Mouse (Mus musculus) lung, embryonic 15.5 days (tissue): Measurements from ENCODE around the gene Ptx4. TPM values are rescaled to one million over a fixed set of nuclear protein-coding genes. Genes with fewer than 3 reads are reported as not detected.

ENCODE experiments used
- ATAC-seq: fragments of 200-750 bp; cut with Nextera tagmentation; 2 replicates; pipeline ENCODE4 v1.8.0; 2017; ENCODE audit warnings: moderate number of reproducible peaks, borderline replicate concordance; ENCODE audit not compliant: low FRiP score, low TSS enrichment; ENCODE audit errors: extremely low read depth
- H3K27ac ChIP-seq: fragments of 300-500 bp; sonication (generic); 2 replicates; pipeline ENCODE4 v1.5.1; 2015; ENCODE audit warnings: moderate library complexity, mild to moderate bottlenecking, inconsistent platforms
- H3K27me3 ChIP-seq: fragments of 300-500 bp; sonication (generic); 2 replicates; pipeline ENCODE4 v1.6.1; 2015; ENCODE audit warnings: inconsistent platforms
- H3K36me3 ChIP-seq: fragments of 300-500 bp; sonication (generic); 2 replicates; pipeline ENCODE4 v1.6.1; 2015; ENCODE audit warnings: inconsistent platforms
- H3K4me1 ChIP-seq: fragments of 300-500 bp; sonication (generic); 2 replicates; pipeline ENCODE4 v1.6.1; 2015; ENCODE audit warnings: inconsistent platforms
- H3K4me2 ChIP-seq: fragments of 300-500 bp; sonication (generic); 2 replicates; pipeline ENCODE4 v1.6.1; 2015; ENCODE audit warnings: inconsistent platforms, mild to moderate bottlenecking, moderate library complexity
- H3K4me3 ChIP-seq: fragments of 300-500 bp; sonication (generic); 2 replicates; pipeline ENCODE4 v1.5.1; 2015; ENCODE audit warnings: mild to moderate bottlenecking, inconsistent platforms
- H3K9ac ChIP-seq: fragments of 300-500 bp; sonication (generic); 2 replicates; pipeline ENCODE4 v1.6.1; 2015; ENCODE audit warnings: inconsistent platforms
- H3K9me3 ChIP-seq: fragments of 300-500 bp; sonication (generic); 2 replicates; pipeline ENCODE4 v1.6.1; 2016; ENCODE audit warnings: inconsistent platforms
- WGBS: fragments of 180-500 bp; shearing (Covaris S2); methylation state at CpG from one replicate; pipeline ENCODE4 v1.1.7; 2015; 5-methylcytosine and 5-hydroxymethylcytosine counted together
- polyA plus RNA-seq: library from polyadenylated mRNA; unstranded; fragments of >200 nt; fragmentation: Nextera tagmentation; extraction: Ambion mirVana; gene quantifications from 2 replicates; pipeline ENCODE4 v1.2.1, GENCODE M21; 2015

The Ptx4 gene
- polyA plus RNA-seq, 1 experiment from 2014 or later: 0.14 TPM

GRCm38 (mm10) chr17:25090450-25090849, 30.1 kb upstream of the Ptx4 start:
- ATAC-seq: no peak
- H3K27me3 ChIP-seq: no peaks in the 10 kb centered on the region
- no peaks in the 10 kb centered on the region for H3K9me3 ChIP-seq
- no peaks in the 10 kb centered on the region for H3K4me1 ChIP-seq
- H3K4me3 ChIP-seq: no peak overlapping the region
- H3K27ac ChIP-seq: no peak overlapping the region
- 91% methylated on average over 10 of the region's 10 CpGs for WGBS
- H3K4me2 ChIP-seq: no peak overlapping the region
- H3K9ac ChIP-seq: no peak overlapping the region
- peaks cover 6% of the 10 kb centered on the region; the same call in 1 of the 2 replicates for H3K36me3 ChIP-seq

- WGBS: 83% methylated on average over 2 of the region's 2 CpGs
- H3K9me3 ChIP-seq: no peaks in the 10 kb centered on the region
- H3K27me3 ChIP-seq: no peaks in the 10 kb centered on the region
- ATAC-seq: no peak
- no peaks in the 10 kb centered on the region for H3K4me1 ChIP-seq
- no peak overlapping the region for H3K9ac ChIP-seq
- H3K4me2 ChIP-seq: no peak overlapping the region
- H3K27ac ChIP-seq: no peak overlapping the region
- peaks cover 42% of the 10 kb centered on the region for H3K36me3 ChIP-seq
- H3K4me3 ChIP-seq: no peak overlapping the region
These were observed 24.3 kb upstream of the Ptx4 start for GRCm38 (mm10) chr17:25096221-25096620.

- Histone ChIP-seq H3K27ac (no peak overlapping the region), H3K4me1 (no peaks in the 10 kb centered on the region), H3K4me3 (no peak overlapping the region), H3K9ac (no peak overlapping the region), H3K36me3 (peaks cover 72% of the 10 kb centered on the region), H3K27me3 (no peaks in the 10 kb centered on the region), H3K4me2 (no peak overlapping the region), H3K9me3 (no peaks in the 10 kb centered on the region)
- WGBS: 89% methylated on average over 6 of the region's 6 CpGs
- ATAC-seq: no peak
These were observed 20.5 kb upstream of the Ptx4 start for GRCm38 (mm10) chr17:25100052-25100451.

GRCm38 (mm10) chr17:25101338-25101737, 19.2 kb upstream of the Ptx4 start:
- WGBS: 95% methylated on average over 11 of the region's 11 CpGs
- H3K27me3 ChIP-seq: no peaks in the 10 kb centered on the region
- ATAC-seq: no peak
- peaks cover 83% of the 10 kb centered on the region for H3K36me3 ChIP-seq
- H3K4me3 ChIP-seq: no peak overlapping the region
- no peak overlapping the region for H3K27ac ChIP-seq
- no peak overlapping the region for H3K9ac ChIP-seq
- no peak overlapping the region for H3K4me2 ChIP-seq
- H3K4me1 ChIP-seq: no peaks in the 10 kb centered on the region
- H3K9me3 ChIP-seq: no peaks in the 10 kb centered on the region

GRCm38 (mm10) chr17:25107786-25108185, 12.8 kb upstream of the Ptx4 start:
- Histone ChIP-seq H3K9ac (no peak overlapping the region), H3K27ac (no peak overlapping the region), H3K36me3 (peaks cover 72% of the 10 kb centered on the region), H3K4me2 (no peak overlapping the region), H3K27me3 (no peaks in the 10 kb centered on the region), H3K4me3 (no peak overlapping the region), H3K4me1 (0 out of 2 replicates have a peak, but pooled peaks cover 5% of the 10 kb centered on the region), H3K9me3 (no peaks in the 10 kb centered on the region)
- ATAC-seq: no peak
- 93% methylated on average over 7 of the region's 16 CpGs for whole genome bisulfite sequencing

GRCm38 (mm10) chr17:25109578-25109977, 11.0 kb upstream of the Ptx4 start:
- Histone ChIP-seq H3K4me3 (no peak overlapping the region), H3K4me2 (no peak overlapping the region), H3K27ac (no peak overlapping the region), H3K9me3 (no peaks in the 10 kb centered on the region), H3K4me1 (peaks cover 6% of the 10 kb centered on the region), H3K9ac (no peak overlapping the region), H3K36me3 (peaks cover 55% of the 10 kb centered on the region), H3K27me3 (no peaks in the 10 kb centered on the region)
- no peak for ATAC-seq
- 76% methylated on average over 2 of the region's 2 CpGs for WGBS

- Histone ChIP-seq H3K4me2 (no peak overlapping the region), H3K9ac (no peak overlapping the region), H3K27me3 (no peaks in the 10 kb centered on the region), H3K27ac (no peak overlapping the region), H3K4me3 (no peak overlapping the region), H3K4me1 (peaks cover 11% of the 10 kb centered on the region), H3K36me3 (peaks cover 46% of the 10 kb centered on the region), H3K9me3 (no peaks in the 10 kb centered on the region)
- no peak for ATAC-seq
- WGBS: 91% methylated on average over 6 of the region's 6 CpGs
These were observed 10.0 kb upstream of the Ptx4 start for GRCm38 (mm10) chr17:25110590-25110989.

- ATAC-seq: no peak
- no peak overlapping the region for H3K27ac ChIP-seq
- no peaks in the 10 kb centered on the region for H3K9me3 ChIP-seq
- H3K4me1 ChIP-seq: peaks cover 14% of the 10 kb centered on the region
- WGBS: 89% methylated on average over 5 of the region's 5 CpGs
- H3K36me3 ChIP-seq: peaks cover 41% of the 10 kb centered on the region
- H3K4me2 ChIP-seq: no peak overlapping the region
- no peaks in the 10 kb centered on the region for H3K27me3 ChIP-seq
- no peak overlapping the region for H3K4me3 ChIP-seq
- no peak overlapping the region for H3K9ac ChIP-seq
These were observed 9.3 kb upstream of the Ptx4 start for GRCm38 (mm10) chr17:25111220-25111619.

GRCm38 (mm10) chr17:25111739-25112422, 8.7 kb upstream of the Ptx4 start:
- peak overlapping the region; percentile 31 for H3K27ac ChIP-seq
- H3K4me1 ChIP-seq: peaks cover 17% of the 10 kb centered on the region
- no peaks in the 10 kb centered on the region for H3K9me3 ChIP-seq
- no peak overlapping the region for H3K9ac ChIP-seq
- H3K4me3 ChIP-seq: no peak overlapping the region
- H3K36me3 ChIP-seq: peaks cover 34% of the 10 kb centered on the region
- H3K4me2 ChIP-seq: no peak overlapping the region
- H3K27me3 ChIP-seq: no peaks in the 10 kb centered on the region
- WGBS: 55% methylated on average over 8 of the region's 8 CpGs
- no peak for ATAC-seq

GRCm38 (mm10) chr17:25112423-25112810, 8.1 kb upstream of the Ptx4 start:
- H3K4me1 ChIP-seq: peaks cover 17% of the 10 kb centered on the region
- peak overlapping the region; percentile 31 for H3K27ac ChIP-seq
- no peaks in the 10 kb centered on the region for H3K27me3 ChIP-seq
- H3K9ac ChIP-seq: no peak overlapping the region
- no peak for ATAC-seq
- no peak overlapping the region for H3K4me3 ChIP-seq
- 74% methylated on average over 3 of the region's 3 CpGs for WGBS
- H3K36me3 ChIP-seq: peaks cover 29% of the 10 kb centered on the region
- H3K9me3 ChIP-seq: no peaks in the 10 kb centered on the region
- H3K4me2 ChIP-seq: no peak overlapping the region

- Histone ChIP-seq H3K9ac (peak overlapping the region; percentile 75), H3K36me3 (peaks cover 10% of the 10 kb centered on the region; the same call in 1 of the 2 replicates), H3K4me2 (peak overlapping the region; percentile 98), H3K4me1 (peaks cover 17% of the 10 kb centered on the region), H3K27me3 (no peaks in the 10 kb centered on the region), H3K4me3 (peak overlapping the region; percentile 65), H3K9me3 (no peaks in the 10 kb centered on the region), H3K27ac (peak overlapping the region; percentile 92)
- 5% methylated on average over 23 of the region's 23 CpGs for WGBS
- ATAC-seq: peak; percentile 43; the same call in 1 of the 2 replicates
These were observed 5.5 kb upstream of the Ptx4 start for GRCm38 (mm10) chr17:25114908-25115645.
